Mouse (Mus musculus): ENCODE measurements around the gene Prph2. TPM values are rescaled to one million over a fixed set of nuclear protein-coding genes. Genes with fewer than 3 reads are reported as not detected.

The Prph2 gene
- polyA plus RNA-seq (2012; rRNA removed) (not detected in 2 replicates), polyA plus RNA-seq (2014; fragmentation: Nextera tagmentation; extraction: Ambion mirVana) (0.07 TPM in 1 of 2 replicates, not detected in the other)

- no peaks in the 10 kb centered on the region for H3K27me3 ChIP-seq (ENCODE audit: control insufficient read depth, insufficient read depth, low read length)
- H3K9me3 ChIP-seq (ENCODE audit: control insufficient read depth, low read length), result no peaks in the 10 kb centered on the region
- H3K9ac ChIP-seq (ENCODE audit: low read depth, low read length, severe bottlenecking), result no peak within 1 kb of the TSS
- H3K4me1 ChIP-seq (ENCODE audit: control insufficient read depth, insufficient read depth, low read length), result no peaks in the 10 kb centered on the region
- WGBS, result 89% methylated on average over 10 of the region's 10 CpGs
- DNase-seq (ENCODE audit: low spot score), result no peak
- ATAC-seq (ENCODE audit: low FRiP score, low read depth), result no peak
- H3K4me3 ChIP-seq (replicated peaks; ENCODE audit: low read length), result no peak within 1 kb of the TSS
- no peaks in the 10 kb centered on the region for H3K36me3 ChIP-seq (ENCODE audit: control insufficient read depth, insufficient read depth, low read length)
- H3K27ac ChIP-seq (replicated peaks; ENCODE audit: low read depth, low read length), result no peak within 1 kb of the TSS
- no peak within 1 kb of the TSS for H3K4me2 ChIP-seq (replicated peaks; ENCODE audit: low read depth, low read length, severe bottlenecking)
- no peak for TF ChIP-seq POLR2A (IDR thresholded peaks at IDR 0.05; ENCODE audit: borderline replicate concordance, extremely low read depth, insufficient read depth, insufficient read length)
These were observed at the start of gene Prph2 for GRCm38 (mm10) chr17:46910186-46910585. Gene Prph2 (plus strand): TSS chr17:46910459.

DNA sequence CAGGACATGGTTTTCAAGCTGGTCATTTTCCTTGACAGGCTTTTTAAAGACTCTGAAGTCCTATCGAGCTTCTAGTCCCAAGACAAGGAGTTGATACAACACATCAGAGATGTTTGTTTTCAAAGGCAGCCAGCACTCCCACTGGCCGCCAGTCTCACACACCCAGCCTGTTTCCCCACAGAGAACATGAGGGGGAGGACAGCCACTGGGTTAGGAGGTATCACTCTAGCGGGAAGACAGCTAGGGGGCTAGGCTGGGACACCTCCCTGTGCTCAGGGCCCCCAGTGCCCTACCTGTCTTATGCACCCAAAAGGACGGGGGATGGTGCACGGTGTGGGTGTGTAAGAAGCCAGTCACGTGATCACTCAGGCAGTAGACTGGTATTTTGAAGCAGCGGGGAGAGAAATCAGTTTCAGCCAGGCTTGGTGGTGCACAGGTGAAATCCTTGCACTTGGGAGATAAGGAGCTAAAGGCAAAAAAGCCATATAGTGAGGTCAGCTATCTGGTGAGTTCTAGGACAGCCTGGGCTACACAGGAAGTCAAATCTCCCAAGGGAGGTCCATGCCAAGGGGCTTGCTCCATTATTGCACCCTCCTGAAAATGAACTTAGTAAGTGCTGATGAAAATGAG is 45.6 kb upstream of the Prph2 start:
- DNase-seq (ENCODE audit: low spot score) (no peak), ATAC-seq (ENCODE audit: low FRiP score, low read depth) (no peak)
- WGBS, result 75% methylated on average over 7 of the region's 7 CpGs
- Histone ChIP-seq H3K9me3 (ENCODE audit: control insufficient read depth, low read length) (no peaks in the 10 kb centered on the region), H3K4me2 (replicated peaks; ENCODE audit: low read depth, low read length, severe bottlenecking) (no peak overlapping the region), H3K27ac (replicated peaks; ENCODE audit: low read depth, low read length) (no peak overlapping the region), H3K27me3 (ENCODE audit: control insufficient read depth, insufficient read depth, low read length) (no peaks in the 10 kb centered on the region), H3K9ac (ENCODE audit: low read depth, low read length, severe bottlenecking) (no peak overlapping the region), H3K36me3 (ENCODE audit: control insufficient read depth, insufficient read depth, low read length) (no peaks in the 10 kb centered on the region), H3K4me3 (replicated peaks; ENCODE audit: low read length) (no peak overlapping the region), H3K4me1 (ENCODE audit: control insufficient read depth, insufficient read depth, low read length) (no peaks in the 10 kb centered on the region)
- no peak for TF ChIP-seq POLR2A (IDR thresholded peaks at IDR 0.05; ENCODE audit: borderline replicate concordance, extremely low read depth, insufficient read depth, insufficient read length)

DNA sequence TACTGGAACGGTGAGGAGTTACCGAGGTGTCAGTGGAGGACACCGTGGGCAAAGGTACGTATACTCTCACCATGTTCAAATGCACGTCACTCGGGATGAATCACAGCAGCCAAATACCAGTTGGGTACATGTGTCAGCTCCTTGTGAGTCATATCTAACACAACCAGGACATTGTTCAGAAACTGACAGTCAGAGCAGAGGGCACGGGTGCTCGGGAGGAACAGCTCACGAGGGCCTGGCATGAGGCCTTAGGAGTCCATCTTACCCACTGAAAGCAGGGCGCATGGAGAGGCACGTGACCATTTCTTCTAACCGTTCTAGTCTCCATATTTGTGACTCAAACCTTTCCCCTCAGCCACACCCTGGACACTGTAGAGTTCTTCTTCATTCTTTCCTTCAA is 43.4 kb upstream of the Prph2 start:
- Histone ChIP-seq H3K4me2 (replicated peaks; ENCODE audit: low read depth, low read length, severe bottlenecking) (no peak overlapping the region), H3K9ac (ENCODE audit: low read depth, low read length, severe bottlenecking) (no peak overlapping the region), H3K9me3 (ENCODE audit: control insufficient read depth, low read length) (no peaks in the 10 kb centered on the region), H3K36me3 (ENCODE audit: control insufficient read depth, insufficient read depth, low read length) (no peaks in the 10 kb centered on the region), H3K4me3 (replicated peaks; ENCODE audit: low read length) (no peak overlapping the region), H3K4me1 (ENCODE audit: control insufficient read depth, insufficient read depth, low read length) (no peaks in the 10 kb centered on the region), H3K27ac (replicated peaks; ENCODE audit: low read depth, low read length) (no peak overlapping the region), H3K27me3 (ENCODE audit: control insufficient read depth, insufficient read depth, low read length) (no peaks in the 10 kb centered on the region)
- DNase-seq (ENCODE audit: low spot score) (no peak), ATAC-seq (ENCODE audit: low FRiP score, low read depth) (no peak)
- TF ChIP-seq POLR2A (IDR thresholded peaks at IDR 0.05; ENCODE audit: borderline replicate concordance, extremely low read depth, insufficient read depth, insufficient read length), result no peak
- WGBS, result 93% methylated on average over 12 of the region's 12 CpGs

GRCm38 (mm10) chr17:46870204-46870798 is 40.0 kb upstream of the Prph2 start:
- 87% methylated on average over 5 of the region's 5 CpGs for WGBS
- TF ChIP-seq POLR2A (IDR thresholded peaks at IDR 0.05; ENCODE audit: borderline replicate concordance, extremely low read depth, insufficient read depth, insufficient read length), result no peak
- no peak overlapping the region for H3K27ac ChIP-seq (replicated peaks; ENCODE audit: low read depth, low read length)
- no peak for ATAC-seq (ENCODE audit: low FRiP score, low read depth)
- no peak overlapping the region for H3K4me3 ChIP-seq (replicated peaks; ENCODE audit: low read length)
- H3K9ac ChIP-seq (ENCODE audit: low read depth, low read length, severe bottlenecking), result no peak overlapping the region
- H3K36me3 ChIP-seq (ENCODE audit: control insufficient read depth, insufficient read depth, low read length), result no peaks in the 10 kb centered on the region
- no peaks in the 10 kb centered on the region for H3K4me1 ChIP-seq (ENCODE audit: control insufficient read depth, insufficient read depth, low read length)
- no peak overlapping the region for H3K4me2 ChIP-seq (replicated peaks; ENCODE audit: low read depth, low read length, severe bottlenecking)
- DNase-seq (ENCODE audit: low spot score), result no peak
- no peaks in the 10 kb centered on the region for H3K9me3 ChIP-seq (ENCODE audit: control insufficient read depth, low read length)
- H3K27me3 ChIP-seq (ENCODE audit: control insufficient read depth, insufficient read depth, low read length), result no peaks in the 10 kb centered on the region

GRCm38 (mm10) chr17:46870913-46871312 is 39.3 kb upstream of the Prph2 start:
- TF ChIP-seq POLR2A (IDR thresholded peaks at IDR 0.05; ENCODE audit: borderline replicate concordance, extremely low read depth, insufficient read depth, insufficient read length), result no peak
- no peaks in the 10 kb centered on the region for H3K4me1 ChIP-seq (ENCODE audit: control insufficient read depth, insufficient read depth, low read length)
- no peak overlapping the region for H3K9ac ChIP-seq (ENCODE audit: low read depth, low read length, severe bottlenecking)
- 67% methylated on average over 1 of the region's 1 CpGs for WGBS
- no peaks in the 10 kb centered on the region for H3K27me3 ChIP-seq (ENCODE audit: control insufficient read depth, insufficient read depth, low read length)
- no peak overlapping the region for H3K4me2 ChIP-seq (replicated peaks; ENCODE audit: low read depth, low read length, severe bottlenecking)
- H3K4me3 ChIP-seq (replicated peaks; ENCODE audit: low read length), result no peak overlapping the region
- no peaks in the 10 kb centered on the region for H3K36me3 ChIP-seq (ENCODE audit: control insufficient read depth, insufficient read depth, low read length)
- no peak overlapping the region for H3K27ac ChIP-seq (replicated peaks; ENCODE audit: low read depth, low read length)
- no peak for ATAC-seq (ENCODE audit: low FRiP score, low read depth)
- no peaks in the 10 kb centered on the region for H3K9me3 ChIP-seq (ENCODE audit: control insufficient read depth, low read length)
- DNase-seq (ENCODE audit: low spot score), result no peak

Measured in limb, embryonic 14.5 days (tissue).